Mouse (Mus musculus): ENCODE measurements at regions not wholly inside any gene's neighbourhood (a gene's known extent, or its start where the extent isn't known, plus 50 kb on each side); places are given as distances from the start of the nearest gene placed in this dataset.

- peak; percentile 40 to 51 for DNase-seq (ENCODE audit: low spot score in 2 of 2)
Observed at GRCm38 (mm10) chr14:48330965-48331622, 114.8 kb upstream of the Tmem260 start.

DNA sequence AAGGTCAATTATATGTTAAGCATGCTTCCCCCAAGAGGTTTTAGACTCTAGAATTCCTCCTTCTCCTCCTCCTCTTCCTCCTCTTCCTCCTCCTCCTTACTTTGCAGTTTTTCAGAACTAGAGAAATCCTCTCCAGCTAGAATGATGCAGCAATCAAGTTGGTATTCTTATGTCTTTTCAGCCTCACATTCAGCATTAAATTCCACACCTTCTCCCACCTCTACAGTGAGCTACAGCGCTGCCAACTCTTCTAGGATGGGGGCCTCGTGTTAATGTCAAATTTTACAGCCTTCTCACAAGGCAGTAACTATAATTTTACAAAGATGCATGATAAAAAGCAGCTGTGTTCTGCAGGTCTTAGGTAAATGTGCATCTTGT is 114.3 kb upstream of the Tmem260 start:
- intact Hi-C loops (cut with DNase I) = no loop called here
- DNase-seq (ENCODE audit: low spot score in 2 of 2) = peak in 1 of 2 experiments; percentile 37

More at GRCm38 (mm10) chr14:48330965-48331622, 114.8 kb upstream of the Tmem260 start:
- intact Hi-C loops (cut with DNase I) = no loop called here

DNA sequence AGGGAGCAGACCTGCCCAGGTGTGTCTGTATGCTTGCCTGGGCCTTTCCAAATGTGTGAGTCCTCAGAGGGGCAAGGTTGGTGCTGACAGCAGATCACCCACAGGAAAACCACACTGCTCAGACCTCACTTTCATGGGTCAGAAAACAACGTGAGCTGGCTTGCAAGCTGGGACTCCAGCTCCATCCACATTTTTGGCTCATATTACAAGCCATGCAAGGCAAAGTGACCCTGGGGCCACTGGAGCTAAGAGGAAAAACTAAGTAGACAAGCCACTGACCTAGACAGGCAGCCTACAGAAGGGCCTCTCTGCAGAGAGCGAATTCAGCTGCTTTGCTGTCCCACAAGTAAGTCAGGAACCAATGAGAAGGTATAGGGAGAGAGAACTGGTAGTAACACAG is 113.7 kb upstream of the Tmem260 start:
- intact Hi-C loops (cut with DNase I) = no loop called here
- no peak for DNase-seq (ENCODE audit: low spot score in 2 of 2)

DNA sequence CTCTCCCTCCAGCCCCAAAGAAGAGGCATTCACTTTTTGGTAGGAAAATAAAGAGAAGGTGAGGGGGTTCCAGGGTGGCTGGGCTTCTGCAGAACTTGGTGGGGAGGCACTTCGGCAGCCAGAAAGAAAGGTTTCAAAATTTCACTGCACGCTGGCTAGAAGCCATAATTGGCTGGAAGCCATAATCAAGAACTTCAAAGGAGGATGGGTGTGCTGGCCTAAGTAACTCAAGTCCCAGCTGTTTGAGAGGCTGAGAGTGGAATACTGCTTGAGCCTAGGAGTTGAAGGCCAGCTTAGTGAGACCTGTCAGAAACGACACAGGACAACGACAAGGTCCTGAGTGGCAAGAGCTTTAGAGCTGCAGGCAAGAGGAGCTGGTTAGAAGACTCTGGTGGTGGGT is 113.3 kb upstream of the Tmem260 start:
- intact Hi-C loops (cut with DNase I) = no loop called here
- DNase-seq (ENCODE audit: low spot score in 2 of 2) = peak in 1 of 2 experiments; percentile 19

GRCm38 (mm10) chr14:48334106-48334809 is 111.7 kb upstream of the Tmem260 start:
- intact Hi-C loops (cut with DNase I) = no loop called here
- no peak for DNase-seq (ENCODE audit: low spot score in 2 of 2)

GRCm38 (mm10) chr14:48339434-48339833 is 106.5 kb upstream of the Tmem260 start:
- intact Hi-C loops (cut with DNase I) = no loop called here

DNA sequence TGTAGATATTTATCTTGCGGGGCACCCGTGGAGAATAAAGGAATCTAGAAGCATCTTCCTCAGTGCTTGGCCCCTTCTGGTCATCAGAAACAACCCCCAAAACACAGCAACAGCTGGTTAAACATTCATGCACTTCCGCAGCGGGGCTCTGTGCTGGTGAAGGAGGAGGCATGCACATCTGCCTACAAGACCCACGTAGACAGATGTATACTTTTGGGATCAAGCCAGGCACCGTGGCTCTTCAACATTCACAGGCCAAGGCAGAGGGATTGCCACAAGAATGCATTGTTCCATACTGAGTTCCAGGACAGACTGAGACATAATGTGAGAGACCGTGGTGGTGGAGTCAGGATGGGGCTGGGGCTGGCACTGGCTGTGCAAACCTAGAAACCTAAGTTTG is 103.0 kb upstream of the Tmem260 start:
- intact Hi-C loops (cut with DNase I) = no loop called here
- DNase-seq (ENCODE audit: low spot score in 2 of 2) = no peak

More at GRCm38 (mm10) chr14:48339434-48339833, 106.5 kb upstream of the Tmem260 start:
- DNase-seq (ENCODE audit: low spot score in 2 of 2) = no peak

GRCm38 (mm10) chr14:48345956-48346355 is 100.0 kb upstream of the Tmem260 start:
- intact Hi-C loops (cut with DNase I) = no loop called here
- DNase-seq (ENCODE audit: low spot score in 2 of 2) = no peak

- intact Hi-C loops (cut with DNase I) = no loop called here
- peak in 1 of 2 experiments; percentile 24 for DNase-seq (ENCODE audit: low spot score in 2 of 2)
Observed at GRCm38 (mm10) chr14:48349392-48350044, 96.4 kb upstream of the Tmem260 start.

GRCm38 (mm10) chr14:48351652-48352051 is 94.3 kb upstream of the Tmem260 start:
- DNase-seq (ENCODE audit: low spot score in 2 of 2) = no peak
- intact Hi-C loops (cut with DNase I) = no loop called here

GRCm38 (mm10) chr14:48352825-48353224 is 93.1 kb upstream of the Tmem260 start:
- intact Hi-C loops (cut with DNase I) = no loop called here
- DNase-seq (ENCODE audit: low spot score in 2 of 2) = no peak

GRCm38 (mm10) chr14:48354176-48354575 is 91.7 kb upstream of the Tmem260 start:
- intact Hi-C loops (cut with DNase I) = no loop called here
- no peak for DNase-seq (ENCODE audit: low spot score in 2 of 2)

GRCm38 (mm10) chr14:48357441-48357840 is 88.5 kb upstream of the Tmem260 start:
- intact Hi-C loops (cut with DNase I) = loop anchor here (5.0 kb wide), 1 partner anchor 605 kb away; no protein-coding TSS in a partner anchor
- DNase-seq (ENCODE audit: low spot score in 2 of 2) = no peak

- intact Hi-C loops (cut with DNase I) = loop anchor here (5.0 kb wide), 1 partner anchor 606 kb away; no protein-coding TSS in a partner anchor
- DNase-seq (ENCODE audit: low spot score in 2 of 2) = peak; percentile 55 to 68
Observed at GRCm38 (mm10) chr14:48358487-48359159, 87.3 kb upstream of the Tmem260 start.

DNA sequence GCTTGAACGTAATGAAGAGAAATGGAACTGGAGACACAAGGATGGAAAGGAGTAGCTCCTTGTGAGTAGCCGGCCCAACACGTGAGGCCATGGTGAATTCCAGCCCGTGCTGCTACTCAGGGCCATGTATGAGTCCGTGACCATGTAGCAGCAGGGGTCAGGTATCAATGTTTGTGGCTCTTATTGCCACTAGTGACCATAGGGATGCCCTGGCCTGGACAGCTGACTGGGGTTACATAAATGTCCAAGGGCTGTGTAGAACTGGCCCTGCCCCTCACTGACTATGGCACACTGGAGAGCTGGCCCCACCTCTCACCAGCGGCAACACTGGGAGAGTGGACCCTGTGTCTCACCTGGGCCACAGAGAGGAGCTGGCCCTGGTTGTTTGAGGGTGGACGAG is 84.1 kb upstream of the Tmem260 start:
- no peak for DNase-seq (ENCODE audit: low spot score in 2 of 2)
- intact Hi-C loops (cut with DNase I) = loop anchor here (10.0 kb wide), 1 partner anchor 777 kb away; no protein-coding TSS in a partner anchor

DNA sequence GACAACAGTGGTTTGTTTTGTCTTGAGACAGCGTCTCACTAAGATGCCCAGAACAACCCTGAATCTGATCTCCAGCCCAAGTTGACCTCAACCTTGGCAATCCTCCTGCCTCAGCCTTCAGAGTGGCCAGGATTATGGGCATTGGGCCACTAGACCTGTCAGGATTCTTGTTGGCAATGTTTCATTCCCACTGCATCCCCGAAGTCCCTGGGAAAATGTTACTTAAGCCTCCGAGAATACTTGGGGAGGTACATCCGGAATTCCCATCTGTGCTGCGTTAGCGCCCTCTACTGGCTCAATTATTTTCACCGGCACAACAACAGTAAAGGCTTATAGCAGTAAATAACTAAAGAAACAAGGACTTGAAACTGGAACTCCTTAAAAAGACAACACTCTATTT is 78.9 kb upstream of the Tmem260 start:
- intact Hi-C loops (cut with DNase I) = loop anchor here (10.0 kb wide), 1 partner anchor 782 kb away; no protein-coding TSS in a partner anchor
- peak; percentile 89 to 94 for DNase-seq (ENCODE audit: low spot score in 2 of 2)

GRCm38 (mm10) chr14:48370322-48370721 is 75.6 kb upstream of the Tmem260 start:
- intact Hi-C loops (cut with DNase I) = loop anchor here (2.0 to 5.0 kb wide), 3 partner anchors 124 to 747 kb away; no protein-coding TSS in a partner anchor
- peak; percentile 65 to 80 for DNase-seq (ENCODE audit: low spot score in 2 of 2)

GRCm38 (mm10) chr14:48371766-48372165 is 74.2 kb upstream of the Tmem260 start:
- intact Hi-C loops (cut with DNase I) = loop anchor here (2.0 to 5.0 kb wide), 4 partner anchors 75 to 746 kb away; partner anchors contain the start of gene Tmem260
- peak; percentile 66 to 91 for DNase-seq (ENCODE audit: low spot score in 2 of 2)

- no peak for DNase-seq (ENCODE audit: low spot score in 2 of 2)
- intact Hi-C loops (cut with DNase I) = no loop called here
Observed at GRCm38 (mm10) chr14:48376112-48376511, 69.8 kb upstream of the Tmem260 start.
